Mouse (Mus musculus) MEL (cell line): ENCODE results near the gene Tekt1. TPM values are rescaled to one million over a fixed set of nuclear protein-coding genes. Genes with fewer than 3 reads are reported as not detected.

Experiments
- DNase-seq: peaks from one replicate; pipeline ENCODE4 v3.0.0; 2011; ENCODE audit warnings: low read depth, low spot score
- H3K27ac ChIP-seq: 2 replicates; pipeline ENCODE4 v1.5.1; 2012; ENCODE audit warnings: low read depth, mild to moderate bottlenecking, control low read depth, low read length, moderate library complexity; ENCODE audit not compliant: control insufficient read depth
- H3K27me3 ChIP-seq, 2 experiments: fragments of 150-350 bp in 1 of 2; sonication (generic) in 1 of 2; 2 replicates each; pipeline ENCODE4 v1.6.1; 2012; ENCODE audit warnings: low read length in 2 of 2, mild to moderate bottlenecking in 2 of 2, improper control_type of control experiment in 1 of 2, moderate library complexity in 1 of 2; ENCODE audit not compliant: insufficient read depth in 2 of 2, control insufficient read depth in 1 of 2
- H3K36me3 ChIP-seq, 2 experiments: 2 replicates each; pipeline ENCODE4 v1.6.1; 2012 to 2014; ENCODE audit warnings: low read length in 2 of 2, improper control_type of control experiment in 1 of 2, inconsistent platforms in 1 of 2, mild to moderate bottlenecking in 1 of 2; ENCODE audit not compliant: insufficient read depth in 2 of 2, control insufficient read depth in 1 of 2
- H3K4me1 ChIP-seq, 2 experiments: fragments of 150-350 bp in 1 of 2; sonication (generic) in 1 of 2; 2 replicates each; pipeline ENCODE4 v1.6.1; 2012; ENCODE audit warnings: low read length in 2 of 2, improper control_type of control experiment in 1 of 2, mild to moderate bottlenecking in 1 of 2; ENCODE audit not compliant: insufficient read depth in 2 of 2, control insufficient read depth in 1 of 2
- H3K4me3 ChIP-seq, 2 experiments: fragments of 150-350 bp in 1 of 2; sonication (generic) in 1 of 2; 2 replicates each; pipeline ENCODE4 v1.5.1; 2012; ENCODE audit warnings: low read depth in 2 of 2, low read length in 2 of 2, mild to moderate bottlenecking in 2 of 2, moderate library complexity in 2 of 2, control low read depth in 1 of 2, improper control_type of control experiment in 1 of 2; ENCODE audit not compliant: control insufficient read depth in 1 of 2, insufficient read depth in 1 of 2
- H3K79me2 ChIP-seq: 2 replicates; pipeline ENCODE4 v1.6.1; 2012; ENCODE audit warnings: mild to moderate bottlenecking, low read length, moderate library complexity; ENCODE audit not compliant: control insufficient read depth, poor library complexity, insufficient read depth
- H3K9ac ChIP-seq: 2 replicates; pipeline ENCODE4 v1.6.1; 2012; ENCODE audit warnings: low read depth, mild to moderate bottlenecking, control low read depth, low read length, moderate library complexity; ENCODE audit not compliant: control insufficient read depth, poor library complexity, severe bottlenecking
- H3K9me3 ChIP-seq: fragments of 150-350 bp; sonication (generic); replicated peaks from 2 replicates; pipeline ENCODE4 v1.6.1; 2012; ENCODE audit warnings: mild to moderate bottlenecking, low read length, improper control_type of control experiment, moderate library complexity; ENCODE audit not compliant: insufficient read depth
- BHLHE40 ChIP-seq: IDR thresholded peaks from 2 replicates; pipeline ENCODE4 v1.6.1; 2012; ENCODE audit warnings: low read depth, mild to moderate bottlenecking, inconsistent platforms, low read length, improper control_type of control experiment, borderline replicate concordance
- CHD2 ChIP-seq: IDR thresholded peaks from 2 replicates; pipeline ENCODE4 v1.6.1; 2011; ENCODE audit warnings: low read length, improper control_type of control experiment
- E2F4 ChIP-seq: IDR thresholded peaks from 2 replicates; pipeline ENCODE4 v1.6.1; 2011; ENCODE audit warnings: low read depth, low read length, improper control_type of control experiment, borderline replicate concordance
- ELF1 ChIP-seq: IDR thresholded peaks from 2 replicates; pipeline ENCODE4 v1.6.1; 2014; ENCODE audit warnings: low read depth, mild to moderate bottlenecking, inconsistent platforms, low read length, improper control_type of control experiment, moderate library complexity
- HCFC1 ChIP-seq: IDR thresholded peaks from 2 replicates; pipeline ENCODE4 v1.6.1; 2012; ENCODE audit warnings: low read depth, mild to moderate bottlenecking, inconsistent platforms, low read length, improper control_type of control experiment, moderate library complexity
- MAZ ChIP-seq: IDR thresholded peaks from 2 replicates; pipeline ENCODE4 v1.6.1; 2012; ENCODE audit warnings: low read depth, mild to moderate bottlenecking, inconsistent platforms, low read length, improper control_type of control experiment
- MEF2A ChIP-seq: IDR thresholded peaks from 2 replicates; pipeline ENCODE4 v1.6.1; 2014; ENCODE audit warnings: low read depth, mild to moderate bottlenecking, inconsistent platforms, low read length, improper control_type of control experiment; ENCODE audit not compliant: poor library complexity, insufficient replicate concordance, severe bottlenecking; ENCODE audit errors: extremely low read depth
- MXI1 ChIP-seq: IDR thresholded peaks from 2 replicates; pipeline ENCODE4 v1.6.1; 2011; ENCODE audit warnings: mild to moderate bottlenecking, low read depth, low read length, improper control_type of control experiment
- MYC ChIP-seq: IDR thresholded peaks from 2 replicates; pipeline ENCODE4 v1.6.1; 2011; ENCODE audit warnings: low read depth, mild to moderate bottlenecking, low read length, improper control_type of control experiment, moderate library complexity
- NRF1 ChIP-seq: IDR thresholded peaks from 2 replicates; pipeline ENCODE4 v1.6.1; 2014; ENCODE audit warnings: low read depth, mild to moderate bottlenecking, inconsistent platforms, low read length, improper control_type of control experiment, moderate library complexity; ENCODE audit not compliant: poor library complexity, insufficient read depth, severe bottlenecking
- RAD21 ChIP-seq: IDR thresholded peaks from 2 replicates; pipeline ENCODE4 v1.6.1; 2011; ENCODE audit warnings: mild to moderate bottlenecking, low read depth, low read length, improper control_type of control experiment
- RCOR1 ChIP-seq: IDR thresholded peaks from 2 replicates; pipeline ENCODE4 v1.6.1; 2012; ENCODE audit warnings: low read depth, mild to moderate bottlenecking, inconsistent platforms, low read length, improper control_type of control experiment
- SIN3A ChIP-seq: IDR thresholded peaks from 2 replicates; pipeline ENCODE4 v1.6.1; 2012; ENCODE audit warnings: low read length, improper control_type of control experiment, inconsistent platforms
- TBP ChIP-seq: IDR thresholded peaks from 2 replicates; pipeline ENCODE4 v1.8.0; 2011; ENCODE audit warnings: low read depth, low read length, improper control_type of control experiment
- TCF12 ChIP-seq: IDR thresholded peaks from 2 replicates; pipeline ENCODE4 v1.6.1; 2014; ENCODE audit warnings: low read depth, mild to moderate bottlenecking, inconsistent platforms, low read length, improper control_type of control experiment, moderate library complexity
- UBTF ChIP-seq: IDR thresholded peaks from 2 replicates; pipeline ENCODE4 v1.6.1; 2012; ENCODE audit warnings: low read depth, mild to moderate bottlenecking, inconsistent platforms, low read length, improper control_type of control experiment, moderate library complexity, borderline replicate concordance; ENCODE audit not compliant: insufficient read depth
- ZMIZ1 ChIP-seq: IDR thresholded peaks from 2 replicates; pipeline ENCODE4 v1.6.1; 2012; ENCODE audit warnings: low read depth, mild to moderate bottlenecking, inconsistent platforms, low read length, improper control_type of control experiment, moderate library complexity
- ZNF384 ChIP-seq: IDR thresholded peaks from 2 replicates; pipeline ENCODE4 v1.6.1; 2012; ENCODE audit warnings: low read depth, mild to moderate bottlenecking, inconsistent platforms, low read length, improper control_type of control experiment
- polyA plus RNA-seq, 2 experiments: library from polyadenylated mRNA; stranded (reverse) in 1 of 2; unstranded in 1 of 2; fragments of >175 nt in 1 of 2; fragments of >200 nt in 1 of 2; gene quantifications; 2 replicates each; pipeline versions ENCODE4 v1.2.1 to v1.2.4; 2012; ENCODE audit warnings: low replicate concordance in 2 of 2, low read depth in 1 of 2; ENCODE audit not compliant: insufficient read length in 2 of 2, insufficient read depth in 1 of 2, missing spikeins in 1 of 2
- total RNA-seq: library from RNA; depleted of rRNA; stranded (reverse); fragments of 300-350 nt; gene quantifications from 2 replicates; pipeline ENCODE4 v1.2.3, GENCODE M21; 2012

The Tekt1 gene
- total and polyA plus RNA-seq, 3 experiments, result not detected

DNA sequence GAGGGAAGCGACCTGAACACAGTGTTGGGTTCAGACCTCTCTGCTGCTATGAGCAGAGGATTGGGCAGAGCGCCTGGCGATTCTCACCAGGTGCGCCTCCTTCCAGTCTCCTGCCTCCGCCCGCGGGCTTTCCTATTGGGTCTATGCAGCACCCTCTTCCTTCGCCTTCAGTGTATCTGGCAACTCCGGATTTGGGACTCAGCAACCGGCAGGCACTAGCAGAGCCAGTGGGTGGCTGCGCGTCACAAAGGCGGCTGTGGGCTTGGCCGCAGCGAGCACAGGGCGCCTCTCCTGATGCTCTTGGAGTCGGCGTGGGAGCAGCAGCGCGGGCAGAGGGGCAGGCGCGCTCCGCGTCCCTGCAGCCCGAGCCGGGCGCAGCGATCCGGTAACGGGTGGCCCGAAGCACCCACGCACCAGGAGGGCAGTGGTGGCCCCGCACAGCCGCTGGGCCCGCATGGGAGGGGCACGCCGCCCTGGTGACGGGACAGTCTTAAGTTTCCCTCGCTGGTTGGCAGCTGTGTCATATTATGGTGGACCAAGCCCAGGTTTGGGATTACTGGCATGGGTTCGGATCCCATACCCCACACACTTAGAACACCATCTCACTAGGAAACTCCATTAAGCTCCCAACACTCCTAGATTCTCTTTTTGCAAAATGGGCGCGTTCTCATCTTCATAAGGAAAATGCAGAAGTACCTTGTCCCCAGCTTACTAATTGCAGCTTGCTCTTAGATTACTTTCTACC, 47.9 kb downstream of the Tekt1 start, which contains the start of gene Fbxo39:
Gene Fbxo39, plus strand, starts transcription at position 294 of the 745 bp plus-strand sequence.
- H3K79me2 ChIP-seq, result no peaks in the 10 kb centered on the region
- peaks cover 4 to 19% of the 10 kb centered on the region in 2 experiments for H3K4me1 ChIP-seq
- 0 out of 4 replicates have a peak, but pooled peaks cover 0 to 2% of the 10 kb centered on the region in 2 experiments for H3K27me3 ChIP-seq
- H3K4me3 ChIP-seq, result no peak within 1 kb of the TSS
- TF ChIP-seq RCOR1 (no peak), HCFC1 (no peak), NRF1 (no peak), MYC (no peak), MEF2A (no peak), UBTF (no peak), RAD21 (no peak), ELF1 (no peak), MAZ (no peak), TBP (no peak), TCF12 (no peak), MXI1 (no peak), E2F4 (no peak), ZNF384 (no peak), ZMIZ1 (no peak), CHD2 (no peak), BHLHE40 (no peak)
- H3K9ac ChIP-seq, result no peak within 1 kb of the TSS
- no peaks in the 10 kb centered on the region for H3K9me3 ChIP-seq
- peaks cover 0 to 16% of the 10 kb centered on the region in 2 experiments; a peak in 2 of 4 replicates for H3K36me3 ChIP-seq
- H3K27ac ChIP-seq, result no peak within 1 kb of the TSS
- peak; percentile 3 for DNase-seq

DNA sequence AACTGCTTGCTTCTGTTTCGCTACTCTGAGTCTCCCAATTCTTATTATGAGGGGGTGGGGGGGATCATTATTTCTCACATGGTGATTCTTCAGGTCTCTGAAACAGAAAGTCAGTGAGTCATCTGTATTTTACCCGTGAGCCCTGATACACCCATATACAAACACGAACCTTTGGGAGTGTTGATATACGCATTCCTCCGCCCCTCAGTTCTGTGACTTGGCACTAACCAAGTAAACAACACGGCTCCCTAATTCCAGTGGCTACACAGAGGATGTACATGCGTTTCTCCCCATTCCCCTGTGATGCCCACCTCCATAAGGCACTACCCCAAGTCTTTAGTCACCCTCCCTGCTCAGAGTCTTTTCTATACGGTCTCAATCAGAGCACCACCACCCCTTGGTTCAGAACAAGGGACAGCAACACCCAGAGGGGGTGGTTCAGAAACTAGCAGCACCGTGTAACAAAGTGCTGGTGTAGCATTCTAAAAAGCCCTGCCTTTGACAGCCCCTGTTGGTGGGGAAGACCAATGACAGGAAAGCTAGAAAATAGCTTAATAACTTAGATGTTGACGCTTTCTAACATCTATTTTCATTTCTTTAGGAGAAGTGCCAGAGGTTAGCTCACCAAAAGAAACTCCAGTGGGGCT, 50.8 kb downstream of the Tekt1 start:
- no peak overlapping the region for H3K9ac ChIP-seq
- H3K27ac ChIP-seq, result no peak overlapping the region
- no peaks in the 10 kb centered on the region for H3K79me2 ChIP-seq
- H3K36me3 ChIP-seq, result peaks cover 0 to 23% of the 10 kb centered on the region in 2 experiments; a peak in 2 of 4 replicates
- TF ChIP-seq MXI1 (no peak), RAD21 (no peak), NRF1 (no peak), RCOR1 (no peak), SIN3A (no peak)
- peak; percentile 38 for DNase-seq
- H3K27me3 ChIP-seq, result no peaks in the 10 kb centered on the region
- H3K4me1 ChIP-seq, result peaks cover 6 to 28% of the 10 kb centered on the region in 2 experiments
- H3K9me3 ChIP-seq, result no peaks in the 10 kb centered on the region
- no peak overlapping the region for H3K4me3 ChIP-seq
